Mouse (Mus musculus): ENCODE measurements around the gene Ggta1.

DNA sequence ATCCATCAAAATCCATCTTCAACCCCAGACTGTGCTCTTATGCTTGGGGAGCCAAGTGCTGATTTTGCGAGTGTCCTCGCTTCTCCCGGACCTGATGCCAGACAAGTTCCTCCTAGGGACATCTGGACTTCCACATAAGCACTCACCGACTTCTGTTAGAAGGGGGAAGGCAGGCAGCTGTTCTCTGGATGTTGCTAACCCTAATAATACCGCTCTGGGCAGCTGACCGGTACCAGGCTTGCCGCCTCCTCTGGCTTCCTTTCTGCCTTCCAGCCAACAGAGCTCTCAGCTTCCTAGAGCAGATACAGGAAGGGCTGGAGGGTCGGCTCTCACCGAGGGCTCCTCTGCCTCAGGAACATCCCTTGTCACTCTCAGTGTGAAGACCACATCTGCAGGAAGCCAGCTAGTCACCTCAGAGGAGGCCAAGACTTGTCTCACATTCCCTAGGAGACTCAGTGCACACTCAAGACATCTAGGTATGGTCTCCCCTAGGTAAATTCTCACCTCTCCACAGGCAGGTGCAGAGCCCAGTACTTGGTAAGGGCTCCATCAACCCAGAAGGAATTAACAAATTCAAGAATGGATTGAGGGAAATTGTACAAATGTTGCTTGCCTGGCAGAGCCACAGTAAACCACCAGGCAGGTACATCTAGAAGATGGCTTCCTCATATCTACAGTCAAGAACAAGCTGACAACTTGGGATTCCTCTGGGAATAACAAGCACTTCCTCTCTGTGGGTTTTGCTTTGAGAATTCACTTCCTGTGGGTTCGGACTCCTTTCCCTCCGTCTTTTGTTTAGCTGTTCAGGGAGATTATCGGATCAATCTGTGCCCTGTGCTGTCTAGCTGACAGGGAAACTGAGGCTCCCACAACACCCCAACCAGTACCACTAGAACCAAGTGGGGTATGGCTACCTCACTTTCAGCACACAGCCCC is 13.1 kb downstream of the Ggta1 start:
- TF ChIP-seq CTCF (IDR thresholded peaks at IDR 0.05) (no peak), EP300 (IDR thresholded peaks at IDR 0.05; ENCODE audit: insufficient read depth, low read depth, low read length) (no peak)
